Mouse (Mus musculus): ENCODE measurements around the gene Nxt1.

DNA sequence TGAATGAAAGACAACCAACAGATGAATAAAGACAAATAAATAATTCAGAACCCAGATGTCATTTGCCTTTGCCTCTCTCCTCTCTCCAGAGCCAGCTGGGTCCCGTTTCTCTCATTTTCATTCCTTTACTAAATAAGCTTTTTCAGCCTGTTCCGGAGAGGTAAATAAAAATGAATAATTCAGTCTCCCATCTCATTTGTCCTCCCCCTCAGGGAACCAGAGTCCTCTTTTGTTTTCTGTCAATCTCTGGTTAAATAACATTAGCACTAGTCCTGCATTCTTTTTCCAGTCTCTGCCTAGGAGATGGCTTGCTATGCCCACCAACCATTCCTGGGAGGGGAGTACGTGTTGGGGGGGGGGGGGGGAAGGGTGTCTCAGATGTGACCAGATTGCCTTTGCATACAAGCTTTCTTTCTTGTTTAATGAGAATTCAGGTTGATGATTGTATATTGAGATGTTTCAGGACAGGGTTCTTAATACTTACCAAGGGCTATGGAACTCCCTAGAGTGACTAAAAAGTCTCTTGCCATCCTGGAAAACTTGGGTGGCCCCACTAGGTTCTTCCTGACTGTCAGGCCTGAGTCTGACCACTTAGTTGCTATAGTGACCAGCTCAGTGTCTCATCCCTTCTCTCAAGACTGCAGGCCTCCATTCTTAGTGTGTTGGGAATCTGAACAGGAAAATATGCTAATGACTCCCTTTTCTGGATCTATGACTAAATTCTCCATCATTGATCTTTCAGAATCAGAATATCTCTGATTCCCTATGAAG is 21.6 kb upstream of the Nxt1 start:
- TF ChIP-seq CTCF (conservative IDR thresholded peaks at IDR 0.05 in 1 of 2, IDR thresholded peaks at IDR 0.05 in 1 of 2; ENCODE audit: low read depth in 2 of 2, low read length in 2 of 2) (no peak), ZC3H11A (IDR thresholded peaks at IDR 0.05; ENCODE audit: low read depth, low read length) (no peak), NELFE (IDR thresholded peaks at IDR 0.05; ENCODE audit: low read depth, low read length) (no peak), PAX5 (IDR thresholded peaks at IDR 0.05; ENCODE audit: low read length) (no peak)

Measured in CH12.LX (cell line).